Mouse (Mus musculus): ENCODE results near the gene Sh2b1. TPM values are rescaled to one million over a fixed set of nuclear protein-coding genes. Genes with fewer than 3 reads are reported as not detected.

Sh2b1 gene
- polyA plus RNA-seq, 1 experiment = 54.4 TPM

DNA sequence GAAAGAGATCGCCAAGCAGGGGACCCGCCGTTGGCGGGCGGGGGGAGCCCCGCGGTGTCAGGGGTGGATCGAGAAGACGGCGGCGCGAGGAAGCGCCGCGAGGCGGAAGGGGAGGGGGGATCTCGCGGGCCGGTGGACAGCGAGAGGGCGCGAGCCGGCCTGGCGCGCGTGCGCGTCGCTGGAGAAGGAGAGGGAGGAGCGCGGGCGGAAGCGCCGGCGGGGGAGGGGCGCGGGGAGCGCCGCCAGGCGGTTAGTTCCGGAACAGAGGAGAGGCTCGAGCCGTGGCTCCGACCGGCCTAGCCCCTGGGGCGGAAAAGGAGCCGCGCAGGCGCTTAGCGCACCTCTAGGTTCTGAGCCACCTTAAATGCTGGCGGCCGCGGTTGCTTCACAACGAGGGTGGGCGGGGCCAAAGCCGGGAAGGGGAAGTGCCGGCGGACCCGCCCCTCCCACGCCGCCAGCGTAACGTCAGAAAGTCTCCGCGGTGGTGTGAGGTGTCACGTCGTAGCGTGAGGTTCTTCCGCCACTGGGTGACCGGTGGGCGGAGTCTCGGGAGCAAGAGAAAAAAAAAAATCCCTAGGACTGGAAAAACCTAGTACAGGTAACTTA, 28.2 kb upstream of the Sh2b1 start, which contains the start of gene Atxn2l:
TSS of gene Atxn2l (minus strand) at position 165 of the 606 bp plus-strand sequence.
- TF ChIP-seq POLR2A (IDR thresholded peaks at IDR 0.05; ENCODE audit: low read depth, low read length) = peak; percentile 41
- TF ChIP-seq CTCF (IDR thresholded peaks at IDR 0.05; ENCODE audit: extremely low read depth, insufficient read length, insufficient replicate concordance, low read depth, low read length) = peak; percentile 73
- H3K4me3 ChIP-seq (ENCODE audit: low read depth, low read length) = peak within 1 kb of the TSS; percentile 86
- 1% methylated on average over 69 of the region's 72 CpGs for WGBS

DNA sequence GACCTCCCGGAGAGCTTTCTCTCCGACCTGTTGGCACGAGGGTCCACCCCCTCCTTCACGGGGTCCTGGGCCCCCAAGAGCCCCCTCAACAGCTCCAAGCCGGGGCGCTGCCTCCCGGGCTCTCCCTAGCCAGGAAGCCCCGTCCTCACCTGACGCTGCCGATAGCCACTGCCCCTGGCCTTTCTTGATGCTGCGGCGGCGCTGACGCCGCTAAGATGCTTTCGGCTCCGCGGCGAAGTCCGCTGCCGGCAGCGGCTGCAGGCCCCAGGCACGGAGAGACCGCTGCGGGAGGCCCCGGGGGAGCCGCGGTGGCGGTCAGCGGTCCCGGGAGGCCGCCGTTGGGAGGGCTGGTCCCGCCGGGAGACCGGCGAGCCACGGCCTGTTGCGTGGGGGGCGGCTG, 27.5 kb upstream of the Sh2b1 start:
- no peaks in the 10 kb centered on the region for H3K27me3 ChIP-seq (ENCODE audit: control insufficient read depth, insufficient read depth, low read length)
- no peaks in the 10 kb centered on the region for H3K4me1 ChIP-seq (ENCODE audit: control insufficient read depth, insufficient read depth, insufficient read length, low read length)
- peak overlapping the region; percentile 81 for H3K27ac ChIP-seq (ENCODE audit: insufficient read depth, low read depth, low read length)
- under 1% methylated on average over 40 of the region's 40 CpGs for WGBS
- TF ChIP-seq POLR2A (IDR thresholded peaks at IDR 0.05; ENCODE audit: low read depth, low read length) = no peak
- TF ChIP-seq CTCF (IDR thresholded peaks at IDR 0.05; ENCODE audit: extremely low read depth, insufficient read length, insufficient replicate concordance, low read depth, low read length) = no peak
- H3K4me3 ChIP-seq (ENCODE audit: low read depth, low read length) = peak overlapping the region; percentile 86
- peaks cover 32% of the 10 kb centered on the region for H3K36me3 ChIP-seq (ENCODE audit: control insufficient read depth, insufficient read depth, low read length)

More for the DNA sequence above, 28.2 kb upstream of the Sh2b1 start, which contains the start of gene Atxn2l:
- Histone ChIP-seq H3K27me3 (ENCODE audit: control insufficient read depth, insufficient read depth, low read length) (no peaks in the 10 kb centered on the region), H3K4me1 (ENCODE audit: control insufficient read depth, insufficient read depth, insufficient read length, low read length) (no peaks in the 10 kb centered on the region), H3K36me3 (ENCODE audit: control insufficient read depth, insufficient read depth, low read length) (peaks cover 26% of the 10 kb centered on the region), H3K27ac (ENCODE audit: insufficient read depth, low read depth, low read length) (peak within 1 kb of the TSS; percentile 89)

DNA sequence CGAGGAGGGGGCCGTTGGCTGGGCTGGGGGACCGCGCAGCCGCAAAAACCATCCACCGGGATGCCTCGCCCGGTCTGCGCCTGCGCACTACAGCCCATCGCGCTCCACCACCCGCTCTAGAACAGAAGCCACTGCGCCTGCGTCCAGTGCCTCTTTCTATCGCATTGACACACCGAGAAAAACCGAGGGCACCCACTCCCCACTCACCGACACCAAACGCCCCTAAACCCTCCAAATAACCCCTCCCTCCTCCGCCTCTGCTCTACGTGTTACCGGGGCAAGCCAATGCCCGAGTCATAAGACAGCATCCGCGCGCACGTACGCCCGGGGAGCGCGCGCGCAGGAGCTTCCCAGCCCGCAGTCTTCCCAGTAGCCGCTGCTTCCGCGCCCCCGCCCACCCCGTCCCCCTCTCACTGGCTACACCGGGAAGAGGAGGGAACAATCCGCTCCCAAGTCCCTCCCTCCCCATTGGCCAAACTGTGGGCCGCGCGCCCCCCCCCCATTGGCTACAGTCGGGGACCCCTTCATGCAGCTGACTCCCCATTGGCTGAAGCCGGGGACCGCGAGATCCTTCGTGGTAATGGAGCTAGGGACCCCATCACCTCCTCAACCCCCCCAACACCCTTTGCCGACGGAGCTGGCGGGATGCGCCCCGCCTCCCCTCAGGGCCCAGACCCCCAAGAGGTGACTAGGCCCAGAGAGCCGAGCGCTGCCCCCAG, 27.0 kb upstream of the Sh2b1 start:
- Histone ChIP-seq H3K27ac (ENCODE audit: insufficient read depth, low read depth, low read length) (peak overlapping the region; percentile 87), H3K4me3 (ENCODE audit: low read depth, low read length) (peak overlapping the region; percentile 86), H3K36me3 (ENCODE audit: control insufficient read depth, insufficient read depth, low read length) (peaks cover 38% of the 10 kb centered on the region), H3K27me3 (ENCODE audit: control insufficient read depth, insufficient read depth, low read length) (no peaks in the 10 kb centered on the region), H3K4me1 (ENCODE audit: control insufficient read depth, insufficient read depth, insufficient read length, low read length) (no peaks in the 10 kb centered on the region)
- WGBS = under 1% methylated on average over 55 of the region's 57 CpGs
- no peak for TF ChIP-seq CTCF (IDR thresholded peaks at IDR 0.05; ENCODE audit: extremely low read depth, insufficient read length, insufficient replicate concordance, low read depth, low read length)
- TF ChIP-seq POLR2A (IDR thresholded peaks at IDR 0.05; ENCODE audit: low read depth, low read length) = no peak; the same call in 1 of the 2 replicates

DNA sequence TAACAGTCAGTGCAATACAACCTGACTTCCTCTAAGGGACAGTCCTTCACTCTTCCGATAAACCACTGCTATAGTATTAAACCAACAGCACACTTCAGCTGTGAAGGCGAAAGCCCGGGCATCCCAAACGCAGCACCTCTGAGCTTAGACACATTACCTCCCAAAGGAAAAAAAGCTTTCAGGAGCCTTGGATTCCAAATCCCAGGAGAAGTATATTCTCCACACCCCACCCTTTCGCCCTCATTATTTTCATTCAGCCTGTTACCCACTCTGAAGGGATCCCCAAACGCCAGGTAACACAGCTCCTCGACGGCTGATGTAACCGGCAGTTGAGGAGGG, 26.4 kb upstream of the Sh2b1 start:
- TF ChIP-seq POLR2A (IDR thresholded peaks at IDR 0.05; ENCODE audit: low read depth, low read length) (no peak), CTCF (IDR thresholded peaks at IDR 0.05; ENCODE audit: extremely low read depth, insufficient read length, insufficient replicate concordance, low read depth, low read length) (no peak)
- Histone ChIP-seq H3K4me3 (ENCODE audit: low read depth, low read length) (peak overlapping the region; percentile 86), H3K27ac (ENCODE audit: insufficient read depth, low read depth, low read length) (peak overlapping the region; percentile 87), H3K36me3 (ENCODE audit: control insufficient read depth, insufficient read depth, low read length) (peaks cover 43% of the 10 kb centered on the region), H3K4me1 (ENCODE audit: control insufficient read depth, insufficient read depth, insufficient read length, low read length) (no peaks in the 10 kb centered on the region), H3K27me3 (ENCODE audit: control insufficient read depth, insufficient read depth, low read length) (no peaks in the 10 kb centered on the region)
- WGBS = 2% methylated on average over 9 of the region's 9 CpGs

DNA sequence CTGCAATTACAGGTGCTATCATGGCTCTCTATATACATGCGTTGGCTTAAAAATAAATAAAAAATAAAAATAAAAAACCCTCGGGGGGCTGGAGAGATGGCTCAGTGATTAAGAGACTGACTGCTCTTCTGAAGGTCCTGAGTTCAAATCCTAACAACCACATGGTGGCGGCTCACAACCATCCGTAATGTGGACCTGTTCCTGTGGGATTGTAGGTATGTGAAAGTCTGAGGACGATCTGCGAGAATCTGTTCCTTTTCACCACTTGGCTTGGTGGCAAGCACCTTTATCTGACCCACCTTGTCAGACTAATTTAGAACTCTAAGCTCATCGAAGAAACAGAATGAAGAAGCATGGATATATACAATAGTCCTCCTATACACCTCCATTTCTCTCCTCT, 24.2 kb upstream of the Sh2b1 start:
- Histone ChIP-seq H3K4me3 (ENCODE audit: low read depth, low read length) (no peak overlapping the region), H3K27me3 (ENCODE audit: control insufficient read depth, insufficient read depth, low read length) (no peaks in the 10 kb centered on the region), H3K4me1 (ENCODE audit: control insufficient read depth, insufficient read depth, insufficient read length, low read length) (no peaks in the 10 kb centered on the region), H3K27ac (ENCODE audit: insufficient read depth, low read depth, low read length) (no peak overlapping the region), H3K36me3 (ENCODE audit: control insufficient read depth, insufficient read depth, low read length) (peaks cover 63% of the 10 kb centered on the region)
- TF ChIP-seq CTCF (IDR thresholded peaks at IDR 0.05; ENCODE audit: extremely low read depth, insufficient read length, insufficient replicate concordance, low read depth, low read length) = no peak
- TF ChIP-seq POLR2A (IDR thresholded peaks at IDR 0.05; ENCODE audit: low read depth, low read length) = no peak
- WGBS = 92% methylated on average over 7 of the region's 7 CpGs

DNA sequence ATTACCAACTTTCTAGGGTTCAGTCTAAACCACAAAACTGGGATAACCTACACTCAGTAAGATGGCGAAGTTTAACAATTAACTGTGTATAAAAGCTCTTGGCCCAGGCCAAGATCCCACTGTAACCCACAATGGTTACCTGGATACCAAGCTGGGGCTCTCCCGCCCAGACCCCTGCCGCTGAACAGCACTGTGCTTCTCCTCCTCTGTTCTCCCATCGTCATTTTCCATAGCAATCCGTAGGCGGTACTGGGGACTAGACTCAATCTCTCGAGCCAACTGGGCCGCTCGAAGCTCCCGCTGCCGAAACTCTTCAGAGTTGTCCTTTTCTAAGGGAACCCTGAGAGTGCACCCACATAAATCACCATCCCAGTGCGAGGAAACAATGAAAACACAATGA, 22.7 kb upstream of the Sh2b1 start:
- H3K36me3 ChIP-seq (ENCODE audit: control insufficient read depth, insufficient read depth, low read length) = peaks cover 78% of the 10 kb centered on the region
- H3K4me3 ChIP-seq (ENCODE audit: low read depth, low read length) = no peak overlapping the region
- H3K27ac ChIP-seq (ENCODE audit: insufficient read depth, low read depth, low read length) = no peak overlapping the region
- TF ChIP-seq CTCF (IDR thresholded peaks at IDR 0.05; ENCODE audit: extremely low read depth, insufficient read length, insufficient replicate concordance, low read depth, low read length) = no peak
- no peak for TF ChIP-seq POLR2A (IDR thresholded peaks at IDR 0.05; ENCODE audit: low read depth, low read length)
- 91% methylated on average over 12 of the region's 12 CpGs for WGBS
- no peaks in the 10 kb centered on the region for H3K4me1 ChIP-seq (ENCODE audit: control insufficient read depth, insufficient read depth, insufficient read length, low read length)
- no peaks in the 10 kb centered on the region for H3K27me3 ChIP-seq (ENCODE audit: control insufficient read depth, insufficient read depth, low read length)

DNA sequence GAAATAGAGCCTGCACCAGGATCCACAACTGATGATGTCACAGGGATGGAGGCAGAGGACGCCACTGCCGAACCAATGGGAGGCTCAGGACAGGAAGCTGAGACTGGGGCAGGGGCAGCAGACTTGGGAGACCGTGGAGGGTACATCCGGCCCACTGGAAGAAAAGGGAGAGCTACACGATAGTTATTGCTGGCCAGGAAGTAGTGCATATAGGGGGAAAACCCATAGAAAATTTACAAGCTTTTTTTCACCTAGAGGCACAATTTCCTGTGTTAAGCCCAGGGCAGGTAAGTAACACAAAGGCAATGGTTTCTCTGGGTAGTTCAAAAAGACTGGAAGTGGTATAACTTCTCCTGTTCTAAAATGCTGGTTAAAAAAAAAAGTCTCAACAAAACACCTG, 21.3 kb upstream of the Sh2b1 start:
- 93% methylated on average over 5 of the region's 5 CpGs for WGBS
- Histone ChIP-seq H3K4me3 (ENCODE audit: low read depth, low read length) (no peak overlapping the region), H3K27ac (ENCODE audit: insufficient read depth, low read depth, low read length) (no peak overlapping the region)

More for the DNA sequence above, 21.3 kb upstream of the Sh2b1 start:
- peaks cover 92% of the 10 kb centered on the region for H3K36me3 ChIP-seq (ENCODE audit: control insufficient read depth, insufficient read depth, low read length)
- TF ChIP-seq POLR2A (IDR thresholded peaks at IDR 0.05; ENCODE audit: low read depth, low read length) (no peak), CTCF (IDR thresholded peaks at IDR 0.05; ENCODE audit: extremely low read depth, insufficient read length, insufficient replicate concordance, low read depth, low read length) (no peak)
- no peaks in the 10 kb centered on the region for H3K27me3 ChIP-seq (ENCODE audit: control insufficient read depth, insufficient read depth, low read length)
- H3K4me1 ChIP-seq (ENCODE audit: control insufficient read depth, insufficient read depth, insufficient read length, low read length) = no peaks in the 10 kb centered on the region
